Mouse (Mus musculus) C2C12 (cell line): ENCODE measurements at regions not wholly inside any gene's neighbourhood (a gene's known extent, or its start where the extent isn't known, plus 50 kb on each side); places are given as distances from the start of the nearest gene placed in this dataset.

Experiments
- CEBPB ChIP-seq: IDR thresholded peaks from one replicate; pipeline ENCODE4 v1.6.1; 2011; ENCODE audit warnings: low read depth, mild to moderate bottlenecking, control low read depth, moderate library complexity
- CTCF ChIP-seq: IDR thresholded peaks from one replicate; pipeline ENCODE4 v1.5.1; 2011; ENCODE audit not compliant: control insufficient read depth, insufficient read depth, insufficient read length
- MAX ChIP-seq: IDR thresholded peaks from one replicate; pipeline ENCODE4 v1.6.1; 2011; ENCODE audit warnings: mild to moderate bottlenecking, control low read depth
- MYOG ChIP-seq: IDR thresholded peaks from one replicate; pipeline ENCODE4 v1.6.1; 2011; ENCODE audit not compliant: control insufficient read depth, insufficient read length; ENCODE audit errors: extremely low read depth

- TF ChIP-seq CTCF (no peak), MYOG (no peak), MAX (no peak), CEBPB (no peak)
Measured at GRCm38 (mm10) chr11:71642886-71643285, 106.8 kb upstream of the Wscd1 start.
